Mouse (Mus musculus) forebrain, embryonic 16.5 days (tissue): ENCODE measurements at regions not wholly inside any gene's neighbourhood (a gene's known extent, or its start where the extent isn't known, plus 50 kb on each side); places are given as distances from the start of the nearest gene placed in this dataset.
A peak's percentile ranks its signal among the peaks of the same experiment; 100 is the strongest.

Source experiments
- ATAC-seq: fragments of 200-750 bp; cut with Nextera tagmentation; 2 replicates; pipeline ENCODE4 v1.8.0; 2017; ENCODE audit warnings: mild to moderate bottlenecking, moderate library complexity
- H3K27ac ChIP-seq: fragments of 300-500 bp; sonication (generic); 2 replicates; pipeline ENCODE4 v1.5.1; 2014; ENCODE audit warnings: low read length, control low read depth
- H3K27me3 ChIP-seq: fragments of 300-500 bp; sonication (generic); replicated peaks from 2 replicates; pipeline ENCODE4 v1.6.1; 2014; ENCODE audit warnings: low read length; ENCODE audit not compliant: control insufficient read depth, insufficient read depth
- H3K36me3 ChIP-seq: fragments of 300-500 bp; sonication (generic); 2 replicates; pipeline ENCODE4 v1.6.1; 2014; ENCODE audit not compliant: control insufficient read depth, insufficient read depth
- H3K4me1 ChIP-seq: fragments of 300-500 bp; sonication (generic); replicated peaks from 2 replicates; pipeline ENCODE4 v1.6.1; 2014; ENCODE audit warnings: low read length; ENCODE audit not compliant: control insufficient read depth, insufficient read depth
- H3K4me2 ChIP-seq: fragments of 300-500 bp; sonication (generic); 2 replicates; pipeline ENCODE4 v1.6.1; 2014; ENCODE audit warnings: mild to moderate bottlenecking, low read length, control low read depth
- H3K4me3 ChIP-seq: fragments of 300-500 bp; sonication (generic); replicated peaks from 2 replicates; pipeline ENCODE4 v1.5.1; 2014; ENCODE audit warnings: mild to moderate bottlenecking, low read length, control low read depth
- H3K9ac ChIP-seq: fragments of 300-500 bp; sonication (generic); replicated peaks from 2 replicates; pipeline ENCODE4 v1.6.1; 2014; ENCODE audit warnings: low read depth, low read length, control low read depth
- H3K9me3 ChIP-seq: fragments of 300-500 bp; sonication (generic); 2 replicates; pipeline ENCODE4 v1.6.1; 2016; ENCODE audit warnings: low read length; ENCODE audit not compliant: control insufficient read depth
- WGBS: fragments of 180-500 bp; shearing (Covaris S2); extraction: QIAGEN DNeasy Blood & Tissue Kit; methylation state at CpG from one replicate; pipeline ENCODE4 v1.1.7; 2014; 5-methylcytosine and 5-hydroxymethylcytosine counted together

GRCm38 (mm10) chr16:29725563-29725962 is 146.4 kb downstream of the Opa1 start:
- no peaks in the 10 kb centered on the region for H3K36me3 ChIP-seq
- H3K4me3 ChIP-seq, result no peak overlapping the region
- H3K4me2 ChIP-seq, result no peak overlapping the region
- H3K9me3 ChIP-seq, result no peaks in the 10 kb centered on the region
- no peak overlapping the region for H3K9ac ChIP-seq
- peak; percentile 66 for ATAC-seq
- peaks cover 16% of the 10 kb centered on the region for H3K4me1 ChIP-seq
- no peak overlapping the region for H3K27ac ChIP-seq
- H3K27me3 ChIP-seq, result peaks cover 27% of the 10 kb centered on the region
- 21% methylated on average over 4 of the region's 4 CpGs for whole genome bisulfite sequencing

GRCm38 (mm10) chr16:29727397-29727796 is 148.3 kb downstream of the Opa1 start:
- Histone ChIP-seq H3K4me1 (peaks cover 16% of the 10 kb centered on the region), H3K27ac (no peak overlapping the region), H3K9ac (no peak overlapping the region), H3K9me3 (no peaks in the 10 kb centered on the region), H3K4me2 (no peak overlapping the region), H3K4me3 (no peak overlapping the region), H3K36me3 (no peaks in the 10 kb centered on the region), H3K27me3 (peaks cover 28% of the 10 kb centered on the region)
- WGBS, result 88% methylated on average over 7 of the region's 7 CpGs
- no peak for ATAC-seq

- no peak overlapping the region for H3K4me2 ChIP-seq
- no peak overlapping the region for H3K9ac ChIP-seq
- H3K27me3 ChIP-seq, result peaks cover 29% of the 10 kb centered on the region
- peak; percentile 57 for ATAC-seq
- no peak overlapping the region for H3K4me3 ChIP-seq
- no peak overlapping the region for H3K27ac ChIP-seq
- H3K4me1 ChIP-seq, result peaks cover 16% of the 10 kb centered on the region
- 16% methylated on average over 10 of the region's 10 CpGs for WGBS
- H3K9me3 ChIP-seq, result no peaks in the 10 kb centered on the region
- no peaks in the 10 kb centered on the region for H3K36me3 ChIP-seq
Observed at GRCm38 (mm10) chr16:29728769-29729481, 149.8 kb downstream of the Opa1 start.

GRCm38 (mm10) chr16:29730010-29730409 is 150.9 kb downstream of the Opa1 start:
- Histone ChIP-seq H3K36me3 (no peaks in the 10 kb centered on the region), H3K4me2 (no peak overlapping the region), H3K4me1 (peaks cover 21% of the 10 kb centered on the region), H3K4me3 (no peak overlapping the region), H3K9ac (no peak overlapping the region), H3K9me3 (no peaks in the 10 kb centered on the region), H3K27me3 (peaks cover 27% of the 10 kb centered on the region), H3K27ac (no peak overlapping the region)
- ATAC-seq, result no peak
- 40% methylated on average over 5 of the region's 5 CpGs for WGBS

- Histone ChIP-seq H3K9me3 (no peaks in the 10 kb centered on the region), H3K4me2 (no peak overlapping the region), H3K27ac (no peak overlapping the region), H3K36me3 (no peaks in the 10 kb centered on the region), H3K27me3 (peaks cover 14% of the 10 kb centered on the region), H3K9ac (no peak overlapping the region), H3K4me3 (no peak overlapping the region), H3K4me1 (peaks cover 19% of the 10 kb centered on the region)
- no peak for ATAC-seq
- 68% methylated on average over 1 of the region's 1 CpGs for whole genome bisulfite sequencing
Observed at GRCm38 (mm10) chr16:29732889-29733288, 153.8 kb downstream of the Opa1 start.

GRCm38 (mm10) chr16:29733847-29734246 is 154.7 kb downstream of the Opa1 start:
- Histone ChIP-seq H3K27ac (no peak overlapping the region), H3K27me3 (peaks cover 13% of the 10 kb centered on the region; the same call in 1 of the 2 replicates), H3K4me1 (peaks cover 19% of the 10 kb centered on the region), H3K4me2 (no peak overlapping the region), H3K36me3 (no peaks in the 10 kb centered on the region), H3K4me3 (no peak overlapping the region), H3K9ac (no peak overlapping the region), H3K9me3 (no peaks in the 10 kb centered on the region)
- 83% methylated on average over 10 of the region's 10 CpGs for WGBS
- ATAC-seq, result peak; percentile 6; the same call in 1 of the 2 replicates

GRCm38 (mm10) chr16:29734324-29734723 is 155.2 kb downstream of the Opa1 start:
- Histone ChIP-seq H3K36me3 (no peaks in the 10 kb centered on the region), H3K27ac (no peak overlapping the region), H3K9ac (no peak overlapping the region), H3K27me3 (peaks cover 13% of the 10 kb centered on the region; the same call in 1 of the 2 replicates), H3K4me2 (peak overlapping the region; percentile 33), H3K4me3 (no peak overlapping the region), H3K4me1 (peaks cover 16% of the 10 kb centered on the region), H3K9me3 (no peaks in the 10 kb centered on the region)
- peak; percentile 64 for ATAC-seq
- WGBS, result 0% methylated on average over 1 of the region's 1 CpGs

GRCm38 (mm10) chr16:29734738-29735250 is 155.7 kb downstream of the Opa1 start:
- WGBS, result 2% methylated on average over 12 of the region's 12 CpGs
- Histone ChIP-seq H3K9me3 (no peaks in the 10 kb centered on the region), H3K4me2 (peak overlapping the region; percentile 33), H3K4me3 (no peak overlapping the region), H3K27me3 (peaks cover 13% of the 10 kb centered on the region; the same call in 1 of the 2 replicates), H3K9ac (no peak overlapping the region; the same call in 1 of the 2 replicates), H3K4me1 (peaks cover 16% of the 10 kb centered on the region), H3K36me3 (no peaks in the 10 kb centered on the region), H3K27ac (no peak overlapping the region; the same call in 1 of the 2 replicates)
- peak; percentile 83 for ATAC-seq

GRCm38 (mm10) chr16:29735371-29736008 is 156.4 kb downstream of the Opa1 start:
- Histone ChIP-seq H3K4me2 (no peak overlapping the region), H3K27me3 (peaks cover 10% of the 10 kb centered on the region; the same call in 1 of the 2 replicates), H3K4me3 (no peak overlapping the region), H3K9me3 (no peaks in the 10 kb centered on the region), H3K36me3 (no peaks in the 10 kb centered on the region), H3K4me1 (peaks cover 16% of the 10 kb centered on the region), H3K9ac (no peak overlapping the region), H3K27ac (no peak overlapping the region)
- 32% methylated on average over 12 of the region's 12 CpGs for WGBS
- 0 out of 2 replicates have a peak, but pooled peaks have one; percentile 34 for ATAC-seq
